Mouse (Mus musculus) ES-Bruce4 (cell line): Measurements from ENCODE around the gene Gm11060.

Source experiments
- CTCF ChIP-seq: IDR thresholded peaks from one replicate; pipeline ENCODE4 v1.8.1; 2011; ENCODE audit warnings: low read depth, low read length
- POLR2A ChIP-seq: IDR thresholded peaks from one replicate; pipeline ENCODE4 v1.8.1; 2011; ENCODE audit warnings: low read length; ENCODE audit not compliant: insufficient read depth

GRCm38 (mm10) chr2:105058577-105059116 is 33.2 kb upstream of the Gm11060 start:
- TF ChIP-seq CTCF (no peak), POLR2A (no peak)
